Mouse (Mus musculus): ENCODE measurements around the gene Gm10696. TPM values are rescaled to one million over a fixed set of nuclear protein-coding genes. Genes with fewer than 3 reads are reported as not detected.
"Not testable (repeated sequence)": the region's sequence is repeated elsewhere in the genome, so short reads cannot be mapped to it uniquely, and the experiment has no call there.

Gene Gm10696
- not detected in 2 replicates for polyA plus RNA-seq (2016; fragmentation: Nextera tagmentation; extraction: Ambion mirVana)

DNA sequence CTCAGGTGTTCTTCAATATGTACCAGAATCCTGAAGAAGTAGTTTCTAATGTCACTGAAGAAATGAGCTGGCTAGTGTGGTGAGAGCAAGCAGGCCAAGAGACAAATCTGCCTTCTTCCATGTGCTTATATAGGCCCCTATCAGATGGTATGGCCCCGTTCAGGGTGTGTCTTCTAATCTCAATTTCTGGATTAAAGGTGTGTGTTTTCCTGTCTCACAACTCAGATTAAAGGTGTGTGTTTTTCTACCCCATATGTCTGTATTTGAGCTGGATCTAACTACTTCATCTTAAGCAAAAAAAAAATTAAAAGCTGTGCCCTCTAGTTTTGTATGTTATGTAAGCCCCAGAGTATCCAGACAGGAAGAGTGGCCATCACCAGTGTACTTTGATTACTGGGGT, at the start of gene Gm10696:
Gm10696 (minus strand) TSS at position 101 of the 400 bp plus-strand sequence.
- not testable (repeated sequence) for H3K36me3 ChIP-seq; H3K27me3 ChIP-seq (ENCODE audit: low read depth, poor library complexity, severe bottlenecking); H3K9me3 ChIP-seq (replicated peaks); DNase-seq (ENCODE audit: low spot score); H3K27ac ChIP-seq (replicated peaks); H3K4me3 ChIP-seq; H3K4me1 ChIP-seq
- WGBS, result 90% methylated on average over 1 of the region's 1 CpGs

DNA sequence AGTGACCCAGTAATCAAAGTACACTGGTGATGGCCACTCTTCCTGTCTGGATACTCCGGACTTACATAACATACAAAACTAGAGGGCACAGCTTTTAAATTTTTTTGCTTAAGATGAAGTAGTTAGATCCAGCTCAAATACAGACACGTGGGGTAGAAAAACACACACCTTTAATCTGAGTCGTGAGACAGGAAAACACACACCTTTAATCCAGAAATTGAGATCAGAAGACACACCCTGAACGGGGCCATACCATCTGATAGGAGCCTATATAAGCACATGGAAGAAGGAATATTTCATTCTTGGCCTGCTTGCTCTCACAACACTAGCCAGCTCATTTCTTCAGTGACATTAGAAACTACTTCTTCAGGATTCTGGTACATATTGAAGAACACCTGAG, 18.4 kb upstream of the Gm10696 start, which contains the start of gene Gm5286:
Gm5286 (plus strand) TSS at position 301 of the 400 bp plus-strand sequence.
- DNase-seq (ENCODE audit: low spot score); H3K4me3 ChIP-seq: not testable (repeated sequence)
- 91% methylated on average over 3 of the region's 4 CpGs for WGBS

DNA sequence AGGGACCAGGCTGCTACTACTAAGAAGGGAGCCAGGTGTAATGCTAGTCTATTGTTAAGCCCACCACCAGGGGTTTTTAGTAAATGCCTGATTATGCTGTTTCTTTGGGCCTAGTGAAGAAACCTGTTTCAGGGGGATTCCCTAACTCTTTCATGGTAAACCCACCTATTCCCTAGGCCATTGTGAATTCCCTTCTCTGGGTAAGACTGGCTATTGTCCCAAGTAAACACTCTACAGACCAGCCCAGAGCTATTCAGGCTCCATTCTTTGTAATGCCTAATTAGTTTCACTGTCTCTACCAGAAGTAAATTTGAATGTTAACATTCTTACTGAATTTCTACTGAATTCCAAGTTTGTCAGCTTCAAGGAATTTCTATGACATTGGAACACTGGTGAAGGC, 10.6 kb downstream of the Gm10696 start:
- not testable (repeated sequence) for H3K36me3 ChIP-seq; H3K27me3 ChIP-seq (ENCODE audit: low read depth, poor library complexity, severe bottlenecking); H3K9me3 ChIP-seq (replicated peaks); H3K27ac ChIP-seq (replicated peaks); DNase-seq (ENCODE audit: low spot score); H3K4me1 ChIP-seq; H3K4me3 ChIP-seq

More for the DNA sequence above, 18.4 kb upstream of the Gm10696 start, which contains the start of gene Gm5286:
- H3K27me3 ChIP-seq (ENCODE audit: low read depth, poor library complexity, severe bottlenecking); H3K27ac ChIP-seq (replicated peaks); H3K9me3 ChIP-seq (replicated peaks); H3K4me1 ChIP-seq; H3K36me3 ChIP-seq: not testable (repeated sequence)

Other genes with a start within 250 kb of the Gm10696 start
- not detected in 2 replicates for gene Gm9117, start 234.7 kb downstream of the Gm10696 start, polyA plus RNA-seq (2016; fragmentation: Nextera tagmentation; extraction: Ambion mirVana)
- gene Tdpoz5, start 216.9 kb downstream of the Gm10696 start, polyA plus RNA-seq (2016; fragmentation: Nextera tagmentation; extraction: Ambion mirVana), result not detected in 2 replicates
- gene Gm9125, start 123.3 kb downstream of the Gm10696 start, polyA plus RNA-seq (2016; fragmentation: Nextera tagmentation; extraction: Ambion mirVana), result not detected in 2 replicates
- gene Gm10697, start 105.5 kb downstream of the Gm10696 start, polyA plus RNA-seq (2016; fragmentation: Nextera tagmentation; extraction: Ambion mirVana), result not detected in 2 replicates
- gene Gm5286, start 18.5 kb upstream of the Gm10696 start, polyA plus RNA-seq (2016; fragmentation: Nextera tagmentation; extraction: Ambion mirVana), result not detected in 2 replicates
- not detected in 2 replicates for gene Gm4778, start 85.8 kb upstream of the Gm10696 start, polyA plus RNA-seq (2016; fragmentation: Nextera tagmentation; extraction: Ambion mirVana)
- 9.4 and 10.4 TPM in 2 replicates for gene Them4, start 131.9 kb upstream of the Gm10696 start, polyA plus RNA-seq (2016; fragmentation: Nextera tagmentation; extraction: Ambion mirVana)
- gene Them5, start 163.9 kb upstream of the Gm10696 start, polyA plus RNA-seq (2016; fragmentation: Nextera tagmentation; extraction: Ambion mirVana), result not detected in 2 replicates
- 0.23 and 0.68 TPM in 2 replicates for gene C2cd4d, start 184.2 kb upstream of the Gm10696 start, polyA plus RNA-seq (2016; fragmentation: Nextera tagmentation; extraction: Ambion mirVana)
- gene Rorc, start 194.6 kb upstream of the Gm10696 start, polyA plus RNA-seq (2016; fragmentation: Nextera tagmentation; extraction: Ambion mirVana), result 0.14 TPM in 1 of 2 replicates, not detected in the other
- 0.71 and 0.72 TPM in 2 replicates for gene Lingo4, start 220.3 kb upstream of the Gm10696 start, polyA plus RNA-seq (2016; fragmentation: Nextera tagmentation; extraction: Ambion mirVana)
- 45.2 and 53.8 TPM in 2 replicates for gene Tdrkh, start 235.1 kb upstream of the Gm10696 start, polyA plus RNA-seq (2016; fragmentation: Nextera tagmentation; extraction: Ambion mirVana)